Mouse (Mus musculus) CH12.LX (cell line): ENCODE data around the gene Iqschfp.

ENCODE experiments used
- CTCF ChIP-seq, 2 experiments: IDR thresholded peaks in 1 of 2; conservative IDR thresholded peaks in 1 of 2; 2 replicates each; pipeline ENCODE4 v1.5.1; 2011 to 2012; ENCODE audit warnings: low read depth in 2 of 2, low read length in 2 of 2, improper control_type of control experiment in 1 of 2, inconsistent platforms in 1 of 2, mild to moderate bottlenecking in 1 of 2, moderate library complexity in 1 of 2
- ELF1 ChIP-seq: IDR thresholded peaks from 2 replicates; pipeline ENCODE4 v1.6.1; 2014; ENCODE audit warnings: low read depth, mild to moderate bottlenecking, inconsistent platforms, low read length, improper control_type of control experiment
- EP300 ChIP-seq: IDR thresholded peaks from 2 replicates; pipeline ENCODE4 v1.6.1; 2011; ENCODE audit warnings: low read length, improper control_type of control experiment
- GABPA ChIP-seq: IDR thresholded peaks from 2 replicates; pipeline ENCODE4 v1.6.1; 2012; ENCODE audit warnings: low read depth, low read length, improper control_type of control experiment, inconsistent platforms; ENCODE audit not compliant: insufficient replicate concordance
- HCFC1 ChIP-seq: IDR thresholded peaks from 2 replicates; pipeline ENCODE4 v1.6.1; 2012; ENCODE audit warnings: low read depth, mild to moderate bottlenecking, inconsistent platforms, low read length, improper control_type of control experiment
- JUN ChIP-seq: IDR thresholded peaks from 2 replicates; pipeline ENCODE4 v1.6.1; 2011; ENCODE audit warnings: low read depth, mild to moderate bottlenecking, low read length, improper control_type of control experiment, moderate library complexity; ENCODE audit not compliant: insufficient read depth
- MAZ ChIP-seq: IDR thresholded peaks from 2 replicates; pipeline ENCODE4 v1.6.1; 2012; ENCODE audit warnings: low read depth, mild to moderate bottlenecking, inconsistent platforms, low read length, improper control_type of control experiment, moderate library complexity
- MXI1 ChIP-seq: IDR thresholded peaks from 2 replicates; pipeline ENCODE4 v1.6.1; 2011; ENCODE audit warnings: mild to moderate bottlenecking, low read depth, low read length, improper control_type of control experiment
- POLR2A ChIP-seq: IDR thresholded peaks from 2 replicates; pipeline ENCODE4 v1.6.1; 2011; ENCODE audit warnings: low read depth, mild to moderate bottlenecking, improper control_type of control experiment, low read length
- POLR2AphosphoS2 ChIP-seq: IDR thresholded peaks from 2 replicates; pipeline ENCODE4 v1.6.1; 2011; ENCODE audit warnings: low read depth, low read length, improper control_type of control experiment
- SIN3A ChIP-seq: IDR thresholded peaks from 2 replicates; pipeline ENCODE4 v1.6.1; 2012; ENCODE audit warnings: low read length, improper control_type of control experiment, inconsistent platforms
- SMC3 ChIP-seq: IDR thresholded peaks from 2 replicates; pipeline ENCODE4 v1.6.1; 2011; ENCODE audit warnings: low read depth, low read length, improper control_type of control experiment
- ZKSCAN1 ChIP-seq: IDR thresholded peaks from 2 replicates; pipeline ENCODE4 v1.6.1; 2012; ENCODE audit warnings: low read depth, inconsistent platforms, low read length, improper control_type of control experiment, borderline replicate concordance
- ZNF384 ChIP-seq: IDR thresholded peaks from 2 replicates; pipeline ENCODE4 v1.6.1; 2012; ENCODE audit warnings: low read depth, low read length, improper control_type of control experiment, inconsistent platforms

GRCm38 (mm10) chr3:68305647-68306046 lies 413.6 kb downstream of the Iqschfp start:
- TF ChIP-seq CTCF (conservative IDR thresholded peaks at IDR 0.05 in 1 of 2, IDR thresholded peaks at IDR 0.05 in 1 of 2; ENCODE audit: low read depth in 2 of 2, low read length in 2 of 2) (no peak), MXI1 (no peak), POLR2AphosphoS2 (no peak), ZKSCAN1 (no peak), MAZ (no peak), POLR2A (no peak), EP300 (no peak), JUN (no peak), SMC3 (no peak), GABPA (no peak), SIN3A (no peak), ZNF384 (no peak), HCFC1 (no peak), ELF1 (no peak)
